Mouse (Mus musculus) v-Abl transformed pro-B cells (cell line): ENCODE data around the gene Susd3.

Source experiments
- in situ Hi-C, 2 experiments: fragments of 400-800 bp; cut with MboI; formaldehyde crosslinking; loops; one replicate each; pipeline ENCODE4 v1.15.1; 2025; ENCODE audit not compliant: unreplicated experiment in 2 of 2

Susd3 gene

DNA sequence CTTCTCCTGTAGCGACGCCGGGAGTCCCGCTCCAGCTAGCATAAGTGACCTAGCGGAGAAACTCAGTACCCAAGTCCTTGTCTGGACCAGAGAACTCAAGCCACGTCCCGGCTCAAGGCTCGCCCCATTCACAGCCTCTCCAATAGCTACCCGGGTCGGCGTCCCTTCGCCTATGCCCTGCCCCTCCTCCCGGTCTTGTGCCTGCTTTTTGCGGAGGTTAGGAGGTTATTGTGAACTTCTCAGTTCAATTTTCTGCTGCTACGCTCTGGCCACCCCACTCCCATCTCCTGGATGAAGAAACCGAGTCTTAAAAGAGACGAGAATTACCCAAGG lies 32.3 kb downstream of the Susd3 start:
- in situ Hi-C loops, result loop anchor here (10.0 to 25.0 kb wide), 2 partner anchors 49 to 446 kb away; partner anchors contain the start of genes Cenpp (in 1 of the 2) and Nol8 (in 1 of the 2)

DNA sequence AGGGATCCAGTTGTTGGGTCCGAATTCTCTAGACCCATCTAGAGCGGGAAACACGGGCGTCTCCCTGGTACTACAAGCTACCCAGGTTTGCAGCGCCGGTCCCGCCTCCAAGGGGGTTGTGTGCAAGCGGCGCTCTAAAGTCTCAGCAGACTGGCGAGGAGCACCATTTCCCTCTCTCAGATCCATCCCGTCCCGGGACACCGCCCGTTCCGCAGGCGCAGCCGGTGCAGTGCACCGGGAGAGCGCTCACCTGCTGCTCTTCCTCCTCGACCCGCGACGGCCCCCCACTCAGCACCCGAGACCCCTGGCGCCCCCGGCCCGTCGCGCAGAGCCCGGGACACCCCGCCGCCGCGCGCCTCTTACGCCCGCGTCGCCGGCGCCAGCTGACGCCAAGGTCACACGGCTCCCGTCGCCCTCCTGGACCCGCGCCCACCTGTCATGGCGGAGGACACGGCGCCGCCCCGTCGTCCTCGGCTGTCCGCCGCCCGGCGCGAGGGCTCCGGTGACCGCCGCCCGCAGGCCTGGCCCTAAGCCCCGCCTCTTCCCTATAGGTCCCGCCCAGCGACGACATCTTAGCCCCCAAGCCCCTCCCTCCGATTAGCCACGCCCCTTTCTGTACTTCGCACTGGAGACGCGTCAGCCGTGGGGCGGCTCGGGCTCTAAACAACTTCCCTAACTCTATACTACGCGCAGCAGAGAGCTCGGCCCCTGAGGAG lies 32.8 kb downstream of the Susd3 start, which contains the start of gene Card19:
TSS of gene Card19 (minus strand) at position 534 of the 716 bp plus-strand sequence.
- in situ Hi-C loops, result loop anchor here (10.0 to 25.0 kb wide), 2 partner anchors 49 to 447 kb away; partner anchors contain the start of genes Cenpp (in 1 of the 2) and Nol8 (in 1 of the 2)

DNA sequence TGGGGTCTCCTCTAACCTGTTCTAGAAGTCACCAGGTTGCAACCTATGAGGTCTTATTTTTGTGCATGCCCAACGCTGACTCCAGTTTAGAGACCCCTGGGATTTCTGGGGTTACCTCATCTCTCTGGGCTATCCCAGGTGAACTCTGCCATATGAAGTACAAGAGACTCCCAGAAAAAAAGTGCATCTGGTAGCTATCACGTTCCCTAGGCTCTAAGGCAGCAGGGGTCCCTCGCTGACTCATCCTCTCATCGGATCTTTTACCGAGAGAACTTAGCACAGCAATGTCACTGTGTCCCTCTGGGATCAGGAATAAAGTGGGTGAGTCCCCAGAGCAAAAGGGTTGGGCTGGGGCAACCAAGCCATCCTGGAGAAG lies 33.4 kb downstream of the Susd3 start:
- in situ Hi-C loops, result loop anchor here (10.0 to 25.0 kb wide), 2 partner anchors 50 to 447 kb away; partner anchors contain the start of genes Cenpp (in 1 of the 2) and Nol8 (in 1 of the 2)

DNA sequence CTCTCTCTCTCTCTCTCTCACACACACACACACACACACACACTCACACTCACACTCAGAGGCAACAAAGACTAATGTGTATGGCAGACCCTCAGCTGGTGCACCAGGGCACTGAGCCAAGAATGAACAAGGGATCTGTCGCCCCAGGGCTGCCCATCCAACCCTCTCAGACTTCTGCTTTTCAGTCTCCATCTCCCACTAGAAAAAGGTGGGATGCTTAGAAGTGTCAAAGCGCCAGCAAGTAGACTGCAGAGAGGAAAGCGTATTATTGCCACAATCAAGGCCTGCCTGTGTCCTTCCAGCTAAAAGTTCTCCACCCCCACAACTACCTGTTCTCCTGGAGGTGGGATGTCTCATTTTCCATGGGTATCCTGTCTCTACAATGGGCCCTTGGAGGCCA lies 34.1 kb downstream of the Susd3 start:
- in situ Hi-C loops, result loop anchor here (10.0 to 25.0 kb wide), 2 partner anchors 50 to 448 kb away; partner anchors contain the start of genes Cenpp (in 1 of the 2) and Nol8 (in 1 of the 2)

DNA sequence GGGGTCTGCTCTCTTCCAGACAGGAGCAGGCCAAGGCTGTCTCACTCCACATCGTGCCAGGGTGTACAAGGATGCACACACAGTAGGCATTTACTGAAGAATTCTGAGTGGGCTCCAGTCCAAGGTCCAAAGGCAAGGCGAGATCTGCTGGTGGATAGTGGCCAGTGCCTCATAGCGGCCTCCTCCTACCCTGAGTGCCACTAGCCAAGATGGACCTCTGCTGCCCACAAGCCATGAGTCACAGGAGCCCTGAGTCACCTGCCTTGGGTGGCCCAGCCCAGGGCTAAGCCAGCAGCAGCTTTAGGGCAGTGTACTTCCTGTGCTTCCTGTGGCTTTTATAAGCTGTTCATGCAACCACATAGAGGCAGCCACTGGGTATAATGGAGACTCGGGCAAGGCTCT lies 35.0 kb downstream of the Susd3 start:
- in situ Hi-C loops, result loop anchor here (10.0 to 25.0 kb wide), 2 partner anchors 51 to 449 kb away; partner anchors contain the start of genes Cenpp (in 1 of the 2) and Nol8 (in 1 of the 2)

DNA sequence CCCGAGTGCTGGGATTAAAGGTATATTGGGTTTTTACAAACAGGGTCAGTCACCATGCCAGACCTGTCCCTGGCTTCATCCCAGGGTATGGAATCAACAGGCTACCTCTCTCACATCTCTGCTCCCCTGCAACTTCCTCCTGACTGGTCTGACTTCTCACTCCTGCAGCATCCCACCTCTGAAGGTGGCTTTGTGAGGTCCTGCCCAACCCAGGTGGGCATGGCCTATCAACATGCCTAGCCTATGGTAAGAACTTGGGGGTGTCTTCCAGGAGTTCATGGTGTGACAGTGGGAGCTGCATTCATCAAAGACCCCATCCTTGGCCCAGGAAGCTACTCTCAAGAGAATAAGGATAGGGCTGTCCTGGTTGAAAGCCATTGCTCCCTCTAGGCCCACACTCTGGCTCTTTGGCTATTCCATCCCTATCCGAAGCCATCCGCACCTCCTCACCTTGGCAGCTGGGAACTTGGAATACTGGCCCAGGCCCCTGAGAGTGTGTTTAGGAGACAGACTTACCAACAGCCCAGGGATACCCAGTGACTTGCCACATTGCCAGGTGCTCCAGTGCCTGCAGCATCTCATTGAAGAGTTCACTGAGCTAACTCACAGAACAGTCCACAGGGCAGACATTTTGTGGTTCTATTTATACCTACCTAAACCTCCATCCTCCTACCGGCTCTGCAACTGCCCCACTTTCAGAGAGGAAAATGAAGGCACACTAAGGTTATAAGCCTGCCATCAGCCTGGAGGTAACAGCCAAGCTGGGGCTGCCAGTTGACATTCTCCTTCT lies 35.6 kb downstream of the Susd3 start:
- in situ Hi-C loops, result loop anchor here (10.0 to 25.0 kb wide), 2 partner anchors 52 to 449 kb away; partner anchors contain the start of genes Cenpp (in 1 of the 2) and Nol8 (in 1 of the 2)

DNA sequence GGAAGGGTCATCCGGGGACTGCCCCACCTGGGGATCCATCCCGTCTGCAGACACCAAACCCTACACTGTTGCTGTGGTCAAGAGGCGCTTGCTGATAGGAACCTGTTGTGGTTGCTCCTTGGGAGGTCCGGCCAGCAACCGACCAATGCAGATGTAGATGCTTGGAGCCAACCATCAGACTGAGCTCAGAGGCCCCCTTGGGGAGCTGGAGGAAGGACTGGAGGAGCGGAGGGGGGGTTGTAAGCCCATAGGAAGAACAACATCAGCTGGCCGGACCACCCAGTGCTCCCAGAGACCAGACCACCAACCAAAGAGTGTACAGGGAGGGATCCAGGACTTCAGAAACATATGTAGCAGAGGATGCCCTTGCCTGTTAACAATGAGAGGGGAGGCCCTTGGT lies 39.2 kb downstream of the Susd3 start:
- in situ Hi-C loops, result loop anchor here in 1 of 2 experiments (25.0 kb wide), 1 partner anchor 453 kb away; the partner anchor contains the start of genes Cenpp and Nol8

DNA sequence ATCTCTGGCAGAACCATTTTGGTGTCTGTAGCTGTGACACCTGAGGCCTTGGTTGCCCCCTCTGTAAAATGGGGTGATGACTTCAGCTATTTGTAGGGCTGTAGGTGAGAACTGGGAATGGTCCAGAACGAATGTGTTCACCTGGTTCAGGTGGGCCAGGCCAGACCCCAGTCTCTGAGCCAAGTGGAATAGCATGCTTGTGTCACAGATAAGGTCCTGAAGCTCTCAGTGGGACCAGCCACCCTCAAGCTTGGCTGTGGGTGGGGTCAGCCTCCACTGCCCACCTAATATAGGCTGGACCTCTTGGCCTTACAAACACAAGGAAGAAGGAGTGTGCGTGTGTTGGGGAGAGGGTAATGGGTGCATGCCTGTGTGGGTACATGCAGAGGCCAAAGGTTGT lies 42.2 kb downstream of the Susd3 start:
- in situ Hi-C loops, result loop anchor here in 1 of 2 experiments (25.0 kb wide), 1 partner anchor 456 kb away; the partner anchor contains the start of genes Cenpp and Nol8

DNA sequence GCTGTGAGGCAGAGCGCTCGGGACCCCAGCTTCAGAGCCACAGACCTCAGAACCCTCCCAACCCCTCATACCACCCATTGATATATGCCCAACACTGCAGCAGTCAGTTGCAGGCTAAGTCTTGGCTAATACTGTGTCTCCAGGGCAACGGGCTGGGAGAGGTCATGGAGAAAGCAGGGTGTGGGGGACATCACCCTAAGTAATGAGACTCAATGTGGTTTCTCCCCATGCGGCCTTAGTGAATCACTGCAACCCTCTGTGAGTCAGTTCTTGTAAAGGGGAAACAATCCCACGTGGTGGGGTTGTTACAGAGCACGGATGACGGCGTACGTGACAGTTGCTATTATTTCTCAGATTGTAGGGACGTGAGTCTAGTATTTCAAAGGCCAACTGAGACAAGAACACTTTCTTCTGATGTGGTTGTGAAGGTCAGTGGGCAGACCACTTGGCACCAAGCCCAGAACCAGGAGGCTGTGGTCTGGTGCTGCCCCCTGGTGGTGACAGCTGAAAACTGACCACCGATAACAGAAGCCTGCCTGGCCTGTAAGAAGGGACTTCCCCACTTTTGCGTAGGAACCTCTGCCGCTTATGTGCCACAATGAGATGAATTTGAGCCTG lies 43.0 kb downstream of the Susd3 start:
- in situ Hi-C loops, result loop anchor here in 1 of 2 experiments (25.0 kb wide), 1 partner anchor 457 kb away; the partner anchor contains the start of genes Cenpp and Nol8

DNA sequence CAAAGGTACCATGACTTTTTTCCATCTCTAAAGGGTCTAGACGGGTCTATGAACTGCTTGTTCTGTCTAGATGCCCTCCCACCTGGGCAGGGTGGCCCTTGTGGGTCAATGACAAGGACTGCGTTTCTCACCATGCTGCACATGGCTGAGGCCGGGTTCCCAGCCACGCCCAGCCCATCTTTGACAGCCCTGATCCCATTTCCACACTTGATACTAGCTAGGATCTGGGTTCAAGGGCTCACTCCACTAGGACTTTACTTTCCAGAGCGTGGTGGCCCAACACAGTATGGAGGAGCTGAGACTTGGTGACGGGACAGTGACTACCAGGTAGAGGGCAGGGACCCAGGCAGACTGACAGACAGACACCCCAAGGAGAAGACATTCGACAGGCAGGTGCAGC lies 46.0 kb downstream of the Susd3 start:
- in situ Hi-C loops, result loop anchor here in 1 of 2 experiments (25.0 kb wide), 1 partner anchor 460 kb away; the partner anchor contains the start of genes Cenpp and Nol8

DNA sequence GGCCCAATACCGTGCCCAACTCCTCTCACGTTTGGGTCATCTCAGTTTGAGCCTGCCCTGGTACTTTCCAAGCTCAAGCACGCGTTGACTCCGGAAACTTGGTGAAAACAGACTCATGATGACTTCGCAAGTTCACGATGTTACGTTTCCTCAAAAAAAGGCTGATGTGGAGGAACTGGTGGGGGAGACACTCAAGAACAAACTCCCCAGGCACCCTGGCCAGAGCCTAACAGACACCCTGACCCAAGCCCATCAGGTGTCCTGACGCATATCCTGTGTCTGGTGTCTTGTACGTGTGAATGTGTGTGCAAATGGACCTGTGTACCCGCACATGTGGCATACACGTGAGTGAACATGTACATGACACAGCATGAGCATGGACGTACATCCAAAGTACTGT lies 47.8 kb downstream of the Susd3 start:
- in situ Hi-C loops, result loop anchor here in 1 of 2 experiments (25.0 kb wide), 1 partner anchor 462 kb away; the partner anchor contains the start of genes Cenpp and Nol8

DNA sequence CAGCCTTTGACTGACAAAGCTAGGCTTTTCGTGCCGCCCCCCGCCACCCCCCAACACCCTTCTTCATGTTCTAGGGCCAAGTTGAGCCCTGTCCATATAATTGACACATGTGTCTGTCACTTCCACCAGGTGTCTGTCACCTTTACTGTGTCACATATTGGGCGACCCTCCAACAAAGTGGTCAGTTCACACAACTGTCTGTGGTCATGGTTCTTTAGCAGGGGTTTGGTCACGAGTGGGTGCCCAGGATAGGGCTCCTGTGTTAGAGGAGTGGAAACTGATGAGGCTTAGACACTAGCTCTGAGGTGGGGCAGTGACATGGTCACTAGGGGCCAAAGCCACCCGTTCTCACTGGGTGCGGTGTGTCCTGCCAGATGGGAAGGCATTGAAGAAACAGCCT lies 48.6 kb downstream of the Susd3 start:
- in situ Hi-C loops, result loop anchor here (25.0 kb wide), 2 partner anchors 338 to 462 kb away; partner anchors contain the start of genes Cenpp (in 1 of the 2), Nol8 (in 1 of the 2) and Phf2 (in 1 of the 2)

DNA sequence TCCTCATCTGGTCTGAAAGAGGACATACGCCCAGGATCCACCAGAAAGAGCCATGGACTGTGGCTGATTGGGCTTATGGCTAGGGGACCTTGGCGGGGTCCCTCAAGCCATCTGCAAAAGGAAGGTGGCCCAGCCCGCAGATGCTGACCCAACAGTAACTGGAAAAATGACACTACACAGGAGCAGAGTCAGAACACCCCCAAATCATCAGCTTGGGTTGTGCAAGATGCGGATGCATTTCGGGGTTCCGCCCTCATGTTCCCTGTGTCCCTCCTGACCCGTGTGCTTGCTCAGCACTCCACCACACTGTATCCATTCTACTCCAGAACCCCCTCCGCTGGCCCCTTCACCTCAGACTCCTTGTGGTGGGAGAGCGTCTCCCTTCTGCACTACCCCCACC lies 49.8 kb downstream of the Susd3 start:
- in situ Hi-C loops, result loop anchor here in 1 of 2 experiments (25.0 kb wide), 1 partner anchor 336 kb away; the partner anchor contains the start of gene Phf2

DNA sequence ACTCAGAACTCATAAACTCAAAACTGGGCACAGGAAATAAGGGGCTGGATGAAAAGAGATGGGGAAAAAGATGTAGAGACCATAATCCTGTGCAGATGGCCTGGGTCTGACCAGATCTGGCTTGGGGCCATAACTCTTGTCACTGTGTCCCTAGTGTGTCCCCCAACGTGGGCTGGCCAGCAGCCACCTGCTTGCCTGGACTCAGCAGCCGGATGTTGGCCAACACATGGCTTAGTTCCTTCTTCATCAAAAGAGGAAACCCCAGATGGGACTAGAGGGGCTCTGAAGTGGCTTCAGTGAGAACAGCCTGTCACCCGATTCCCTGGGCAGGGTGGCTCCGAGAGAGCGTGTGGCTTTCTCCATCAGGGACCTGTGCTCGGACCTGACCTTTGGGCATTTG lies 51.7 kb downstream of the Susd3 start:
- in situ Hi-C loops, result loop anchor here in 1 of 2 experiments (25.0 kb wide), 1 partner anchor 334 kb away; the partner anchor contains the start of gene Phf2

DNA sequence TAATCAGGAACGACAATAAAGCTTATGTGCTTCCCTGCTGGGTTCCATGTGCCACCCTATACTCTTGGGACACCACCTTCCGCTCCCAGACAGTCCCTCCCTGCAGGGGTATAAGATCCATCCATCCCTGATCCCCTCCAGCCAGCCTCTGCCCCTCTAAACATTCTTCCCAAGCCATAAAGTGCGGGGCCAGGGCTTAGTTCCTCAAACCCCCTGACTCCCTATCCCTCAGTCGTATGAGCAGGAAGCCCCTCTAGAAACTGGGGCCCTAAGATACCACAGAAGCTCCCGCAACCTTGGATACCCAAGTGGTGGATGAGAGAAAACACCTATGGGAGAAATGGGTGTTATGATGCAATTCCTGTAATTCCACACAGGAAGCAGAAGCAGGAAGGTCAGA lies 52.3 kb downstream of the Susd3 start:
- in situ Hi-C loops, result loop anchor here in 1 of 2 experiments (25.0 kb wide), 1 partner anchor 334 kb away; the partner anchor contains the start of gene Phf2

DNA sequence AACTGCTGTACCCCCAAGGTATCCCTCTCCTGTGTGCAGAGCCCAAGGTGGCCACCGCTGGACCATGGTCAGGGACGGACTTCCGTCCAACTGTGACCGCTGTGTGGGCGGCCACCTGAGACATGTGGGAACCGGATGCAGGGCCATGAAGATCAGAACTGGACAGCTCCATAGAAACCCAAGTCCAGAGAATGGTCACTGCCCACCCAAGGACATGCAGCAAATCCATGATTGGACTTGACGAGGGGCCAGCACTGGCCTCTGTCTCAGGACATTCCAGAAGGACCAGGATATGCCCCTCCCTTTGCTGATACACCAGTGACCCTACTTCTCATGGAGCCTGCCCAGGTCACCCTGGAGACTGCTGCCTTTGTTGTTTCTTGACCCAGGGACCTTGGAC lies 52.9 kb downstream of the Susd3 start:
- in situ Hi-C loops, result loop anchor here in 1 of 2 experiments (25.0 kb wide), 1 partner anchor 333 kb away; the partner anchor contains the start of gene Phf2

DNA sequence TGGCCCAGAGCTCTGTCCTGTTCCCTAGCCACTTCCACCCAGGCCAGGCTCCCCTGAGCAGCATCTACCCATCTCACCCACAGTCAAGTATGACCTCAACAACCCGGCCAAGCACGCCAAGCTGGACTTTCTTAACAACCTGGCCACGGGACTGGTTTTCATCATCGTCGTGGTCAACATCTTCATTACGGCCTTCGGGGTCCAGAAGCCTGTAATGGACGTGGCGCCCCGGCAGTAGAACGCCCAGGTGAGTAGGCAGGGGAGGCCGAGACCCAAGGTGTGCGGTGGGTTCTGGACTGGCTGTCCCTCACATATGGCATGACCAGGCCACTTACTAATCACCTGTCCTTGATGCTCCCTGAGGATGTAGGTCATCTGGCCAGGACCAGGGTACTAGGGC lies 53.7 kb downstream of the Susd3 start:
- in situ Hi-C loops, result loop anchor here in 1 of 2 experiments (25.0 kb wide), 1 partner anchor 333 kb away; the partner anchor contains the start of gene Phf2

DNA sequence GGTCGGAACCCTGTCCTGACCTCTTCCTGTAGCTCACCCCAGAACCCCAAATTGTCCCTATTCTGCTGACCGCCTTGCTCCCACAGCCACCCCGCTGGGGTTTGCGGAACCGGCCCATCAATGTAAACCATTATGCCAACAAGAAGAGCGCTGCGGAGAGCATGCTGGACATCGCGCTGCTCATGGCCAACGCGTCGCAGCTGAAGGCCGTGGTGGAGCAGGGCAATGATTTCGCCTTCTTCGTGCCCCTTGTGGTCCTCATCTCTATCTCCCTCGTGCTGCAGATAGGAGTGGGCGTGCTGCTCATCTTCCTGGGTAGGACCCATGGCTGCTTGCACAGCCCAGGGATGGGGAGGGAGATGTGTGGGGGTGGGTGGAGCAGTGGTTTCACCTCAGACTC lies 54.9 kb downstream of the Susd3 start:
- in situ Hi-C loops, result loop anchor here in 1 of 2 experiments (25.0 kb wide), 1 partner anchor 331 kb away; the partner anchor contains the start of gene Phf2

DNA sequence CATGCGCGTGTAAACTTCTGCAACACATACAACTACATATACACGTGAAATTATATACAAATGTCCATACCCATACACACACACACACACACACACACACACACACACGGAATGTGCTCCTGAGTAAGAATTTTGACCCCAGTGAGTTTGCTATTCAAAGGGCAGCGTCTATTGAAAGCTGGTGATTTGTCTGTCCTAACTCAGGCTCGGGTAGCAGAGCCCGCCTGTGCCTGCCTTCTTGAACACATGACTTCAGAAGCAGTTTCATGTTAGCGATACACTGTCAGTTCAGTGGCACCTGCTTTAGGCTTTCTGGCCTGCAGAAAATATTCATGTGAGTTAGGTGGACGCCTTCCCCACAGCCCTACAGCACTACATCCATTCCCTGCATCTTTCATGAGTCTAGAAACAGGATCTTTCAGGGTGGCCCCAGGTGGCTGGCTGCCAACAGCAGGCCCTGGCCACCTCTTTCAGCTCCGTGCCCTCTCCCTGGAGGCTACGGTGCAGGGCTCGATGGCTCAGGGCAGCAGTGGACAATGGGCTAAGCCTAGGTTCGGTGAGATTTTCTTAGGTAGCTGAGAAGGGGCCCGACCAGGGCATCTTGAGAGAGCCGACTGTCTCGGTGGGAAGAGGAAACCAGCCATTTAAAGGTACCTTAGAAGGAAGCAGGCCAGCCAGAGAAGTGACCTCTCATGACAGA lies 56.2 kb downstream of the Susd3 start:
- in situ Hi-C loops, result loop anchor here in 1 of 2 experiments (25.0 kb wide), 1 partner anchor 330 kb away; the partner anchor contains the start of gene Phf2
